Mouse (Mus musculus): ENCODE measurements around the gene Gabbr2. TPM values are rescaled to one million over a fixed set of nuclear protein-coding genes. Genes with fewer than 3 reads are reported as not detected.

The Gabbr2 gene
- polyA plus RNA-seq, 1 experiment = 102 TPM

DNA sequence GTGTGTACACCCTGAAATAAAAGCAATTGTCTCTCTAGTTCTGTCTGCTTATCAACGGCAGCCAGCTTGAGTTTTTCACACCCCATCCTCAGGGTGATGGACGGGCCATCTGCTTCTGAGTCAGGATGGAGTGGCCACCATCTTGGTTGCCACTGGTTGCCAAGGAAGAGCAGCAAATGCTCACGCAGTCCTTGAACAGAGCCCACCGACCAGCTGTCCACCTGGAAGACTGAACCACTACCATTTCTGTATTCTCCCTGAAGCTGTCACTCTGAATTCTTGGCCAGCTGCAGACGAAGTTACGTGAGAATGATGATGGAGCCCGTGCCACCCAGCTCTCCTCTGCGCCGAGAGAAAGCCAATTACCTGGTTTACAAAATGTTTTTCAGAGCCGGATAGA lies 102.5 kb downstream of the Gabbr2 start:
- DNase-seq = peak in 1 of 2 experiments; percentile 37
- Histone ChIP-seq H3K4me3 (replicated peaks; ENCODE audit: insufficient read depth, low read depth, low read length) (no peak overlapping the region), H3K27ac (ENCODE audit: insufficient read depth, low read length) (no peak overlapping the region), H3K27me3 (ENCODE audit: control insufficient read depth, insufficient read depth, low read length) (no peaks in the 10 kb centered on the region), H3K4me1 (ENCODE audit: control insufficient read depth, insufficient read depth, low read length) (peaks cover 36% of the 10 kb centered on the region)
- no peak for TF ChIP-seq POLR2A (IDR thresholded peaks at IDR 0.05; ENCODE audit: borderline replicate concordance, insufficient read depth, low read length)
- WGBS = 51% methylated on average over 10 of the region's 10 CpGs

DNA sequence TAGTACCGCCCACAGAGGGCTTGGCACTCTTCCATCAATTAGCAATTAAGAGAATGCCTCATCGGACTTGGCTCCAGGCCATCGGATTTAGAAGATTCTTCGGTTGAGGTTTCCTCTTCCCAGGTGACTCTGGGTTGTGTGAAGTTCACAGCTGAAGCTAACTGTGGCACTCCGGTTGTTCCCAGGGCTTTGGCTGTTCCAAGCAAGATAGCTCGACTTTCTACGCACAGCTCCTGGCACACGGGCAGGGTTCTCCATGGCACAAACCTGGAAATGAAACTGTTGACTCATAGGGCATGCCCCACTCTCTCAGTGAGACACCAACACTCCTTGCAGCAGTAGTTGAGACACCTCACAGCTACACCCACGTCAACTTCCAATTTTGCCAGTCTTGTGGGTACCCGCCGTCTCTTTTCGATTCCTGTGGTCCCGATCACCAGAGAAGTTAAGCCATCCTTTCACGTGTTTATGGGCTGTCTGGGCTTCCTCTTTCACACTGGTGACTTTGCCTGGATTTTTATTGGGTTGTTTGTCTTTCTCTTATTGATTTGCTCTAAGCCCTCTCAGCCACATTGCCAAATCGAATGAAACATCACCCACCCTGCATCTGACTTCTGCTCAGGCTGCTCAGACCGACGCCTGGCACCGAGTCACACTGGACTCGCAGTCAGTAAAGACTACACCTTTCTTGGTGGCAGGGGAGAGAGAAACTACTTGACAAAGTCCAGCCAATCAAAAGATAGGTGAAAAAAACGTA lies 105.9 kb downstream of the Gabbr2 start:
- no peak for TF ChIP-seq POLR2A (IDR thresholded peaks at IDR 0.05; ENCODE audit: borderline replicate concordance, insufficient read depth, low read length)
- TF ChIP-seq CTCF (IDR thresholded peaks at IDR 0.05; ENCODE audit: borderline replicate concordance, insufficient read depth, low read depth, low read length) = no peak
- DNase-seq = peak; percentile 57 to 70
- 56% methylated on average over 20 of the region's 20 CpGs for WGBS
- Histone ChIP-seq H3K27me3 (ENCODE audit: control insufficient read depth, insufficient read depth, low read length) (no peaks in the 10 kb centered on the region), H3K27ac (ENCODE audit: insufficient read depth, low read length) (no peak overlapping the region), H3K4me1 (ENCODE audit: control insufficient read depth, insufficient read depth, low read length) (peaks cover 52% of the 10 kb centered on the region), H3K4me3 (replicated peaks; ENCODE audit: insufficient read depth, low read depth, low read length) (no peak overlapping the region)

DNA sequence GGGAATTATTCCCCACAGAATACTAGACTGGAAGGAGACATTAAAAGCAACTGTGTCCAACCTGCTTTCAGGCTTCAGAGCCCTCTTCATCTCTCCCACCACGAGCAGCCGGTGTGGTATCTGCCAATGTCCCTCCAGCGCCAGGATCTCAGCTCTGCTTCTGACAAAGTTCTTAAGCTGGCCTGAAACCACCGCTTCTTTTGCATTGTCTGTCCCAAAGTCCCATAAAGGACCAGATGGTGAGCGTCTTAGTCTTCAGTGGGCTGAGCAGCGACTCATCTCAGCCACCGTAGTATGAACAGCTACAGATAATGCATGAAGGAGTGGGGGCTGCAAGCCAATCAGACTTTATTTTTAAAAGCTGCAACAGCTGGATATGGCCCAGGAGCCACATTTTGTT lies 107.5 kb downstream of the Gabbr2 start:
- Histone ChIP-seq H3K27ac (ENCODE audit: insufficient read depth, low read length) (peak overlapping the region; percentile 45; the same call in 1 of the 2 replicates), H3K27me3 (ENCODE audit: control insufficient read depth, insufficient read depth, low read length) (no peaks in the 10 kb centered on the region), H3K4me3 (replicated peaks; ENCODE audit: insufficient read depth, low read depth, low read length) (no peak overlapping the region), H3K4me1 (ENCODE audit: control insufficient read depth, insufficient read depth, low read length) (peaks cover 54% of the 10 kb centered on the region)
- 27% methylated on average over 7 of the region's 7 CpGs for WGBS
- TF ChIP-seq POLR2A (IDR thresholded peaks at IDR 0.05; ENCODE audit: borderline replicate concordance, insufficient read depth, low read length) (no peak), CTCF (IDR thresholded peaks at IDR 0.05; ENCODE audit: borderline replicate concordance, insufficient read depth, low read depth, low read length) (no peak)
- no peak for DNase-seq

DNA sequence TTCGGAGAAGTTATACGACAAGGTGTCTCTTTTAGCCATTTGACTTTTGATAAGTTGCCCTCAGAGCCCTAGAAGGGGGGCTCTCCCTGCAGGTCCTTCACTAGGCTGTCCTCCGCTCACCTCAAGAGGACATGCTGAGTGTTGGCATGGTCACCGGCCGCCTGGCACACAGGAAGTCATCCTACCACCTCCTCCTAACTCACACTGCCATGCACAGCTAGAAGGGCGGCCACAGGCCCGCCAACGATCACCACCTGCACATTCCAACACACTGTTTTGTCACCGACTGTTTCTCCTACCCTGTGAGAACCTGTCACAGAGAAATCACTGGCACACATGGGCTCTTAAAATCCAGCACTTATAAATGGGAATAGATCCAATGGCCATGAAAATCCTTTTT lies 108.1 kb downstream of the Gabbr2 start:
- Histone ChIP-seq H3K27ac (ENCODE audit: insufficient read depth, low read length) (no peak overlapping the region; the same call in 1 of the 2 replicates), H3K4me1 (ENCODE audit: control insufficient read depth, insufficient read depth, low read length) (peaks cover 48% of the 10 kb centered on the region), H3K27me3 (ENCODE audit: control insufficient read depth, insufficient read depth, low read length) (no peaks in the 10 kb centered on the region), H3K4me3 (replicated peaks; ENCODE audit: insufficient read depth, low read depth, low read length) (no peak overlapping the region)
- peak; percentile 65 to 76 for DNase-seq
- TF ChIP-seq POLR2A (IDR thresholded peaks at IDR 0.05; ENCODE audit: borderline replicate concordance, insufficient read depth, low read length) = no peak
- no peak for TF ChIP-seq CTCF (IDR thresholded peaks at IDR 0.05; ENCODE audit: borderline replicate concordance, insufficient read depth, low read depth, low read length)
- WGBS = 15% methylated on average over 9 of the region's 9 CpGs

DNA sequence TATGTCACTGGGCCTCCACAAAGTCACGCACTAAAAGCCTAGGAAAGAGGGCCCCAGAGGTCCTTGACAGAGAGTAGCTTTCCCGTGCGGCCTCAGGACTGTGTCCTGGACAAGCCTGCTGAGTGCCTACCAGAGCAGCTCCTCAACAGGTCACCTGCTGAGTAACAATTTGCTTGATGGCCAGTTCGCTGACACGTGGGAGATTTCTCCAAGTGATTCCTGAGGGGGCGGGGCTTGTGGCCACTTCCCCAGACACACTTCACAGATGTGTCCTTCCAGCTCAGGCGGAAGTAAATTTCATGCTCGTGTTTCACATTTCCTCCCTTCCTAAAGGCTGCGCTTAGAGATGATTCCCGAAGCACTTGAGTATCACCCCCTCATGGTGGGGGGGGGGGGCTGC lies 108.6 kb downstream of the Gabbr2 start:
- Histone ChIP-seq H3K27me3 (ENCODE audit: control insufficient read depth, insufficient read depth, low read length) (no peaks in the 10 kb centered on the region), H3K4me3 (replicated peaks; ENCODE audit: insufficient read depth, low read depth, low read length) (no peak overlapping the region), H3K27ac (ENCODE audit: insufficient read depth, low read length) (no peak overlapping the region), H3K4me1 (ENCODE audit: control insufficient read depth, insufficient read depth, low read length) (peaks cover 45% of the 10 kb centered on the region)
- TF ChIP-seq POLR2A (IDR thresholded peaks at IDR 0.05; ENCODE audit: borderline replicate concordance, insufficient read depth, low read length) = no peak
- no peak for TF ChIP-seq CTCF (IDR thresholded peaks at IDR 0.05; ENCODE audit: borderline replicate concordance, insufficient read depth, low read depth, low read length)
- whole genome bisulfite sequencing = 34% methylated on average over 10 of the region's 10 CpGs
- peak in 1 of 2 experiments; percentile 55 for DNase-seq

DNA sequence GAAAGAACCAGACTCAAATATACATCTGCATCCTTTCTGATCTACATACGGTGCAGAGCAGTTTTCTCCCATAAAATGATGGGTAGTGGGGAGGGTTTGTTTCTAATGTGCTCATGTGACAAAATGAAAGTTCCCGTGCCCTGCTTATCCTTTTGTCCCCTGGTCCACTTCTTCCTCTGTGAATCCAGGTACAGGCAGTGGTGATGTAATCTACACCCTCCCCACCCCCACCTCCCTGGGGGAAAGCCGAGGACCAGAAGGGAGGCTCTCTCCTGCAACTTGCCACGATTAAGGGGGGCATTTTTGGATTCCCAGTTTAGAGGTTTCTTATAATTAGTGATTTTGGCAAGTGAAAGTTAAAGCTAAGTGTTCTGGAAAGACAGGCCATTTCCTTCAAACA lies 110.4 kb downstream of the Gabbr2 start:
- H3K4me3 ChIP-seq (replicated peaks; ENCODE audit: insufficient read depth, low read depth, low read length) = no peak overlapping the region
- 42% methylated on average over 4 of the region's 4 CpGs for WGBS
- TF ChIP-seq CTCF (IDR thresholded peaks at IDR 0.05; ENCODE audit: borderline replicate concordance, insufficient read depth, low read depth, low read length) (no peak), POLR2A (IDR thresholded peaks at IDR 0.05; ENCODE audit: borderline replicate concordance, insufficient read depth, low read length) (no peak)
- DNase-seq = no peak
- peaks cover 45% of the 10 kb centered on the region for H3K4me1 ChIP-seq (ENCODE audit: control insufficient read depth, insufficient read depth, low read length)
- H3K27me3 ChIP-seq (ENCODE audit: control insufficient read depth, insufficient read depth, low read length) = no peaks in the 10 kb centered on the region
- no peak overlapping the region for H3K27ac ChIP-seq (ENCODE audit: insufficient read depth, low read length)

DNA sequence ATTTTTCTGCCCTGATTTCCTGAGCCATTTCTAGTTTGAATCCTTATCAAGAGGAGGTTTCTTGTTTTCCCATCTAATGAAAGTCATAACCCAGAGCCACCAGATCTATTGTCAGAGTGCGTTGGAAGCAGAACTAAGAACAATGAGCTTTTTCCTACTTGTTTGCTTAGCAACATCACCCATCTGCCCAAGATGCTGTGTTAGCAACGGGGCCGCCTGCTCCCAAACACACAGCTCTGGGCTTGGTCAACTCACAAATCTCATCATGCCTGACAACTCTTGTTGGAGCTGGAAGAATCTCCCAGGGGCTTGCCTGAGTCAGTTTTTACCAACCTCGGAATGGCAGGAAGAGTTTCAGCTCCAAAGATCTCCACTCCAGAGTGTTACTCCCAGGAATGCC lies 111.7 kb downstream of the Gabbr2 start:
- Histone ChIP-seq H3K4me3 (replicated peaks; ENCODE audit: insufficient read depth, low read depth, low read length) (no peak overlapping the region), H3K4me1 (ENCODE audit: control insufficient read depth, insufficient read depth, low read length) (peaks cover 33% of the 10 kb centered on the region), H3K27me3 (ENCODE audit: control insufficient read depth, insufficient read depth, low read length) (no peaks in the 10 kb centered on the region), H3K27ac (ENCODE audit: insufficient read depth, low read length) (no peak overlapping the region)
- TF ChIP-seq POLR2A (IDR thresholded peaks at IDR 0.05; ENCODE audit: borderline replicate concordance, insufficient read depth, low read length) (no peak), CTCF (IDR thresholded peaks at IDR 0.05; ENCODE audit: borderline replicate concordance, insufficient read depth, low read depth, low read length) (no peak)
- WGBS = 70% methylated on average over 4 of the region's 4 CpGs
- DNase-seq = no peak

DNA sequence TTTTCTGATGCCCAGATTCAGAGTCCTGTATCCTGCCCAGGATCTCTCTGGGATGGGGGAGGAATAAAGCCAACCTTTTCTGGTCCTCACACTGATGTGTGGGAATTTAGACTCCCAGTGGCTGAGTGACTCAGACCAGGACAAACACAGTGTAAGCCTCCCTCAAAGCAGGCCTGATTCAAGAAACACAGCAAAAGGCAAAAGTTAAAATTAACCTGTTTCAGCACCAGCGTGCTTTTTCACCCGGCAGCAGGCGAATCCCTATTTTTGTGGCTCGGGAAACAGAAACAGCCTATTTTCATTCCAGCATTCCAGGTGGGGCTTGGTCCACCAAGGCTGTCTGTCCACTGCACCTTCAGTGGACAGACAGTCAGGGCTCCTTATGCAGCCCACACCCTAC lies 118.9 kb downstream of the Gabbr2 start:
- Histone ChIP-seq H3K4me1 (ENCODE audit: control insufficient read depth, insufficient read depth, low read length) (peaks cover 34% of the 10 kb centered on the region), H3K4me3 (replicated peaks; ENCODE audit: insufficient read depth, low read depth, low read length) (no peak overlapping the region), H3K27me3 (ENCODE audit: control insufficient read depth, insufficient read depth, low read length) (no peaks in the 10 kb centered on the region), H3K27ac (ENCODE audit: insufficient read depth, low read length) (no peak overlapping the region)
- DNase-seq = no peak
- TF ChIP-seq POLR2A (IDR thresholded peaks at IDR 0.05; ENCODE audit: borderline replicate concordance, insufficient read depth, low read length) = no peak
- no peak for TF ChIP-seq CTCF (IDR thresholded peaks at IDR 0.05; ENCODE audit: borderline replicate concordance, insufficient read depth, low read depth, low read length)
- WGBS = 84% methylated on average over 4 of the region's 4 CpGs

Measured in cerebellum, adult 2 months (tissue).